Mouse (Mus musculus) hindbrain, embryonic 11.5 days (tissue): ENCODE measurements at regions not wholly inside any gene's neighbourhood (a gene's known extent, or its start where the extent isn't known, plus 50 kb on each side); places are given as distances from the start of the nearest gene placed in this dataset.
A peak's percentile ranks its signal among the peaks of the same experiment; 100 is the strongest.
"Not testable (repeated sequence)": the region's sequence is repeated elsewhere in the genome, so short reads cannot be mapped to it uniquely, and the experiment has no call there.

Experiments used
- ATAC-seq: fragments of 200-750 bp; cut with Nextera tagmentation; 2 replicates; pipeline ENCODE4 v1.8.0; 2017; ENCODE audit warnings: mild to moderate bottlenecking, moderate TSS enrichment, moderate library complexity; ENCODE audit not compliant: low FRiP score
- DNase-seq: peaks from one replicate; pipeline ENCODE4 v3.0.0-alpha.2; 2015; ENCODE audit warnings: low spot score
- H3K27ac ChIP-seq: fragments of 300-500 bp; sonication (generic); 2 replicates; pipeline ENCODE4 v1.5.1; 2014; ENCODE audit warnings: mild to moderate bottlenecking, low read depth, low read length
- H3K27me3 ChIP-seq: fragments of 300-500 bp; sonication (generic); 2 replicates; pipeline ENCODE4 v1.6.1; 2014; ENCODE audit warnings: mild to moderate bottlenecking, low read length, moderate library complexity, mixed read lengths; ENCODE audit not compliant: control insufficient read depth, insufficient read depth
- H3K36me3 ChIP-seq: fragments of 300-500 bp; sonication (generic); 2 replicates; pipeline ENCODE4 v1.6.1; 2014; ENCODE audit warnings: mild to moderate bottlenecking, low read length, moderate library complexity, mixed read lengths; ENCODE audit not compliant: control insufficient read depth, insufficient read depth
- H3K4me1 ChIP-seq: fragments of 300-500 bp; sonication (generic); replicated peaks from 2 replicates; pipeline ENCODE4 v1.6.1; 2014; ENCODE audit warnings: low read length, mixed read lengths; ENCODE audit not compliant: control insufficient read depth, insufficient read depth
- H3K4me2 ChIP-seq: fragments of 300-500 bp; sonication (generic); replicated peaks from 2 replicates; pipeline ENCODE4 v1.6.1; 2014; ENCODE audit warnings: mild to moderate bottlenecking, low read depth, low read length
- H3K4me3 ChIP-seq: fragments of 300-500 bp; sonication (generic); 2 replicates; pipeline ENCODE4 v1.5.1; 2014; ENCODE audit warnings: low read depth, low read length
- H3K9ac ChIP-seq: fragments of 300-500 bp; sonication (generic); 2 replicates; pipeline ENCODE4 v1.6.1; 2014; ENCODE audit warnings: low read depth, low read length
- H3K9me3 ChIP-seq: fragments of 300-500 bp; sonication (generic); 2 replicates; pipeline ENCODE4 v1.6.1; 2016; ENCODE audit warnings: low read length; ENCODE audit not compliant: control insufficient read depth
- whole genome bisulfite sequencing: fragments of 180-500 bp; shearing (Covaris S2); extraction: QIAGEN DNeasy Blood & Tissue Kit; methylation state at CpG from one replicate; pipeline ENCODE4 v1.1.7; 2014; 5-methylcytosine and 5-hydroxymethylcytosine counted together

DNA sequence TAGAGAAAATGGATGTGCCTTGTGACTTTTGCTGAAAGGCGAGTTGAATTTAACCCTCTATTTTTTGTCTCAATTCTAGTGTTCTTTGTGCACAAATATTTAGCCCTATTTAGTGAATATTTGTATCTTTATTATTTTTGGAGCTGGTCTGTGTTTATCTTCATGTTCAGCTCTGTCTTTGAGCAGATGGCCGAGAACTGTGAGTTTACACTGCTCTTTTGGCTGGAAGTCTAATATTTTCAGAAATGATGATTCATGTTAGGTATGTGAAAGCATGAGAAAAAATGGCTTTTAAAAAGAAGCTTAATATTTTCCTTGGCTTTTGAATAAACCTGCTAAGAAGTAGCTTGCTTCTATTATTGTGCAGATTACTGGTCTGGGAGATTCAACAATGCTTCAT is 505.4 kb downstream of the Sema5a start:
- H3K4me3 ChIP-seq, result no peak overlapping the region
- H3K27ac ChIP-seq, result no peak overlapping the region
- no peaks in the 10 kb centered on the region for H3K4me1 ChIP-seq
- WGBS, result 80% methylated on average over 2 of the region's 2 CpGs
- H3K9ac ChIP-seq, result no peak overlapping the region
- no peaks in the 10 kb centered on the region for H3K9me3 ChIP-seq
- no peak overlapping the region for H3K4me2 ChIP-seq
- ATAC-seq, result no peak
- H3K27me3 ChIP-seq, result no peaks in the 10 kb centered on the region
- no peak for DNase-seq
- no peaks in the 10 kb centered on the region for H3K36me3 ChIP-seq

DNA sequence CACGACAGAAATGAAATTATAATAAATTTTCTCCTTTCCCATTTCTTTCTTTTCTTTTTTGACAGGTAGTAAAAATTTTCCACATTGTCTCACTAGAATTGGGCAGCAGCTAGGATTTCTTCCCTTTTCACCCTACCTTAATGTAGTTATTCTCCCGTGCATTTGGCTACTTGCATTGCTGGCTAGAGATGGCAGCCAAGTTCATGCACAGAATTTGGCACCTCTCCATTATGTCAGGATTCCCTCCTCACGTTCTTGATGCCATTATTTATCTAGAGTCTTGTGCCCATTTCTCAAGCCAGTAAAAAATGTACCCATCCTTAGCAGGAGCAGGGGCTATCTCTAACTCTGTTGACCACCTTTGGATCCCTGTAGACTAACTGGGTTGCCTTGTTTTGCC is 507.4 kb downstream of the Sema5a start:
- Histone ChIP-seq H3K4me2 (no peak overlapping the region), H3K27ac (no peak overlapping the region), H3K27me3 (no peaks in the 10 kb centered on the region), H3K9ac (no peak overlapping the region), H3K36me3 (no peaks in the 10 kb centered on the region), H3K9me3 (no peaks in the 10 kb centered on the region), H3K4me1 (no peaks in the 10 kb centered on the region), H3K4me3 (no peak overlapping the region)
- 76% methylated on average over 3 of the region's 3 CpGs for WGBS
- ATAC-seq, result no peak
- DNase-seq, result no peak

DNA sequence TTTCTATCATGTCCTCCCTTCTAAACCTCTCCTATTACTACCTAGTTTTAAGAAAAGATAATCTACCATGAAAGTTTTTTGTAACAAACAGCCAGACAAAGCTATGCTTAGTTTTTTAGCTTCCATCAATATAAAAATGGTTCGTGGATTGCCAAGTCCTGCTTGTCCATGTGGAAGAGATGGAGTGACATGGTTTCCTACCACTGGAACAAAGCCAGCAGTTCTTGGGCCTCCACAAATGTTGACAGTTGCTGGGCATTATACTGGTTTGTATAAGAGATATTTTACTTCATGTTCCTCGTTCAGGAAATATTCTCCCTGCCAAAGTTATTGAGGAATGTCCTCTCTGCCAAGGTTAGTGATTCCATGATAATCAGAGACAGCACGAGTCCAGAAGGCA is 515.5 kb downstream of the Sema5a start:
- no peaks in the 10 kb centered on the region for H3K27me3 ChIP-seq
- no peak for ATAC-seq
- H3K4me1 ChIP-seq, result no peaks in the 10 kb centered on the region
- H3K36me3 ChIP-seq, result no peaks in the 10 kb centered on the region
- no peak overlapping the region for H3K4me2 ChIP-seq
- H3K27ac ChIP-seq, result no peak overlapping the region
- 78% methylated on average over 3 of the region's 3 CpGs for WGBS
- no peak overlapping the region for H3K9ac ChIP-seq
- no peaks in the 10 kb centered on the region for H3K9me3 ChIP-seq
- DNase-seq, result no peak
- no peak overlapping the region for H3K4me3 ChIP-seq

DNA sequence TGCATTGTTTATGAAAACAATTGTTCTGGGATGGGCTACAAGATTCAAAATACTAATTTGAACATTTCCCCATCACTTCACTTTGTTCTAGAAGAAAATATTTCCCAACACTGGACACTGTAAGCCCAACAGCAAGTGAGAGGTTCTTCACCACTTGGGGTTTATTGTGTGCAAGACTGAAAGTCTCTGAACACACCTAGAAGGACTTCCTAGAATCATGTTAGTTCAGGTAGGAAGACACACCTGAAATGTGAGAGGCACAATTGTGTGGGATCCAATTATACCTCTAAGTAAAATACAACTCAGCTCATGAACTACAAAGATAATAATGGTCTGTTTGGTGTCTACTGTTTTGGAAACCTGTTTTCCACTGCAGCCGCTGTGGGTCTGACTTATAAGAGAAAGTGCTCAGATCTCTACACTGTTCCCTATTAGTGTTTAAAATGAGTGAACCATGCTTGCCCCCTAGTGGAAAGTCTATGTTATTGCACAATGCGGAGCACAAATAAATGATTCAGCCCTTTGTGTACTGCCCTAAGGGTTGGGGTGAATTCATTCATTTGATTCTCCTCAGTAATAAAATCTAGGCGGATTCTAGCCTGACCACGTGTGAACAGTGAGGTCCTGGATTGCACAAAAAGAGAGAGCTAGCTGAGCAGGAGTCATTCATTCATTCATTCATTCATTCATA is 521.5 kb downstream of the Sema5a start:
- DNase-seq, result peak; percentile 68
- no peaks in the 10 kb centered on the region for H3K36me3 ChIP-seq
- H3K27me3 ChIP-seq, result no peaks in the 10 kb centered on the region
- H3K27ac ChIP-seq, result no peak overlapping the region
- H3K9ac ChIP-seq, result no peak overlapping the region
- H3K9me3 ChIP-seq, result no peaks in the 10 kb centered on the region
- no peak overlapping the region for H3K4me3 ChIP-seq
- WGBS, result 14% methylated on average over 4 of the region's 4 CpGs
- H3K4me2 ChIP-seq, result no peak overlapping the region
- H3K4me1 ChIP-seq, result no peaks in the 10 kb centered on the region
- peak; percentile 85 for ATAC-seq

DNA sequence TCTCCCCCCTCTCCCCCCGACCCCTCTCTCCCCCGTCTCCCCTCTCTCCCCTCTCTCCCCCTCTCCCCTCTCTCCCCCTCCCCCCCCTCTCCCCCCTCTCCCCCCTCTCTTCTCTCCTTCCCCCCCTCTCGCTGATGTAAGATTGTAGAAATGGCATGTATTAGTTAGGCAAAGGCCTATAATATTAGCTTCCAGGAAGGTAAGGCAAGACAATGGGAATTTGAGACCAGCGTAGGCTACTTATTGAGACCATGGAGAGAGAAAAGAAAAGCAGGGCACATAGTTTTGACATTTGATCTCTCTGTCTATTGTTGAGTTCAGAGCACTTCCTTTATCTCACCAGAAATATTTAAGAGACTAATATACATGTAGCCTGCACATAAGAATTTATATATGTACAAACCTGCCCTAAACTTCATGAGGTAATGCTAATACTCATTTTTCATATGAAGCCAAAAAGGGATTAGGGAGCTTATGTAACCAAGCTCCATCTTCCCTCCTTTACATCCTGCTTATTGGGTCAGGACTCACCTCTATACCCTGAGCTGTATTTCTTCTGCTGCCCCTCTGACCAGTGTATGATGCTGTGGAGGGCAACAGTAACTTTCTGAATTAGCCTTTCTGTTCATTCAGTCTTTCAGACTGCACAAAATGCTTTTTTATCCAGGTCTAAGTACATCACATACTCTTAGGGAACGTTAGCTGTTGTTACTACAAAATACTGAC is 522.3 kb downstream of the Sema5a start:
- Histone ChIP-seq H3K36me3 (no peaks in the 10 kb centered on the region), H3K9me3 (no peaks in the 10 kb centered on the region), H3K4me3 (no peak overlapping the region), H3K4me1 (no peaks in the 10 kb centered on the region), H3K4me2 (no peak overlapping the region), H3K9ac (no peak overlapping the region), H3K27ac (no peak overlapping the region), H3K27me3 (no peaks in the 10 kb centered on the region)
- 58% methylated on average over 3 of the region's 5 CpGs for WGBS
- DNase-seq (no peak), ATAC-seq (0 out of 2 replicates have a peak, but pooled peaks have one; percentile 4)

DNA sequence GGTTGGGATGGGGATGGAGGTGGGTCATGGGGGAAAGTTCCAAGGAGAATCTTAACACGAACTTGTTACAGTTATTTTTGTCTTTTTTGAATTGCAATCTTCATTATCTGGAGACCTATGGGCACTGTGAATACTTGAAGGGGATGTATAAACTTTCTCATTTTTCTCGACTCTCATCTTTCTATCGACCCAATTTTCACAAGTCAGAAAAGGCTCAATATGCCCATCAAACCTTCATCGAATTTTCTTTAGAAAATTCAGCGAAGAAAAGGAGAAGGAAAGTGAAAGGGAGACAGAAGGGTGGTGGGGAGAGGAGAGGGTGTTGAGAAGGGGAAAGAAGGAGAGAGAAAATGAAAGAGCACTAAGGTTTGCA is 533.6 kb downstream of the Sema5a start:
- H3K4me2 ChIP-seq, H3K4me3 ChIP-seq, H3K9ac ChIP-seq, H3K36me3 ChIP-seq, H3K27me3 ChIP-seq, H3K4me1 ChIP-seq, H3K9me3 ChIP-seq, H3K27ac ChIP-seq, DNase-seq, ATAC-seq: not testable (repeated sequence)
- 31% methylated on average over 5 of the region's 5 CpGs for WGBS

DNA sequence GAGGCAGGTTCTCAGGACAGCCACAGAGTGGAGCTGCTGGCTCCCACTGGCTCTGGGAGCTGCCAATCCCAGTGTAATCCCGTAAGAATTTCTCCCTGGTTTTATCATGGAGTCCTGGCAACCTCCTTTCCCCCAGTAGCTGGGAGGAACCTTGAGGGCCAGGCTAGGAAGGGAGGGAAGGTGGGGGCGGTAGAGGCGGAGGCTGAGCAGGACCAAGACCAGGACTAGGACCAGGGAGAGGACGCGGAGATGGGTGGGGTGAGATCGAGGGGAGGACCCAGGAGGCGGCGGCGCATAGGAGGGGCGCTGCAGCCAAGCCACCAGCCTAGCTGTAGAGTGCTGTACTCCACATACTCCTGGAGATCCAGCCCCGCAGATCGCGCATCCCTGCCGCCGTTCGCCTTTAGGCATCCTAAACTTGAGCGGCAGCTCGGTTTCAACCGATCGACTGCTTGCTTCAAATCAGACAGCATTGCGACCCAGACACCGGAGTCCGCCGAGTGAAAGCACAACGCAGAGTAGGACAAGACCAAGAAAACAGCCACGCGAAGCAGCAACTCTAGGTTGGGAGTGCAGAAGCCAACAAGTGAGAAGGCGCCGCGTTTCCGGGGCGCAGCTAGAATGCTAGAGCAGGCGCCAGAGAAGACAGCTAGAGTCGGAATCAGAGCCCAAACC is 534.1 kb downstream of the Sema5a start:
- Histone ChIP-seq H3K9ac (peak overlapping the region; percentile 54), H3K4me3 (peak overlapping the region; percentile 48), H3K4me2 (peak overlapping the region; percentile 74)
- ATAC-seq, result peak; percentile 96
- H3K4me1 ChIP-seq, H3K9me3 ChIP-seq, H3K27ac ChIP-seq, H3K36me3 ChIP-seq, H3K27me3 ChIP-seq: not testable (repeated sequence)
- peak; percentile 76 for DNase-seq
- under 1% methylated on average over 30 of the region's 34 CpGs for WGBS

DNA sequence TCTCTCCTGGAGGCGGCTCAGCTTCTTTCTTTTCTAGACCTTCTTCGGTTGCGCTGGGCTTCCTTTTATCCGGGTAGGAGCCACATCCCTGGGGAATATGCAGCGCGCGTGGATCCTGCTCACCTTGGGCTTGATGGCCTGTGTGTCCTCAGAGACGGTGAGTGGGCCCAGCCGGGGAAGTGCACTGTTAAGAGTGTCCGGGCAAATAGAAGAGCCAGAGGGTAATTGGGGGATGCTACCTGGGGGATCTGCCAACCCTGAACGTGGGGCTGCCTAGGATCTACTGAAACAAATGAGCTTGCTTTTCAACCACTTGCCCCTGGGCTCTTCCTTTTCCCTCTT is 534.6 kb downstream of the Sema5a start:
- ATAC-seq, result peak; percentile 61
- not testable (repeated sequence) for H3K36me3 ChIP-seq, H3K9me3 ChIP-seq, DNase-seq, H3K27ac ChIP-seq, H3K27me3 ChIP-seq, H3K4me1 ChIP-seq
- 10% methylated on average over 11 of the region's 11 CpGs for WGBS
- Histone ChIP-seq H3K4me3 (peak overlapping the region; percentile 48), H3K4me2 (peak overlapping the region; percentile 74), H3K9ac (peak overlapping the region; percentile 54)

DNA sequence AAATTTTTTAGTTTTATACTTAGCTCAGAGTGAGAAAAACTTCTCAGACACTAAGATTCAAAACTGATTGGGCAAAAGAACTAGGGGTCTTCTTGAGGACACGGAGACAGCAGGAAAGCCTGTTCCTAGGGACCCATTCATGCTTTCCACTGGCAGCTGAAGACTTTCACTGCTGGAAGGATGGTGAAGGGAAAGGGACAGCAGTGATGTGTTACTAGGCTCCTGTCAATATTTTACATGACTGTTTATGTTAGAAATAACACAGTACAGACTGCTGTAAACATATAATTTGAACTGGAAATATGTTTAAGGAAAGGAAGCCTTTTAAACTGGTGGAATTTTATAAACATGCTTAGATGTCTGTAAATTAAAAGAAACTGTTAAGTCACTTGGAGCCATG is 537.0 kb downstream of the Sema5a start:
- WGBS, result 76% methylated on average over 1 of the region's 1 CpGs
- not testable (repeated sequence) for H3K4me1 ChIP-seq, H3K27me3 ChIP-seq, DNase-seq, ATAC-seq, H3K9me3 ChIP-seq, H3K27ac ChIP-seq, H3K9ac ChIP-seq, H3K4me3 ChIP-seq, H3K36me3 ChIP-seq, H3K4me2 ChIP-seq
